Mouse (Mus musculus): ENCODE data around the gene Ogfod2. TPM values are rescaled to one million over a fixed set of nuclear protein-coding genes. Genes with fewer than 3 reads are reported as not detected.

Ogfod2 gene
- polyA plus RNA-seq, 1 experiment from 2014 or later: 30.3 TPM

DNA sequence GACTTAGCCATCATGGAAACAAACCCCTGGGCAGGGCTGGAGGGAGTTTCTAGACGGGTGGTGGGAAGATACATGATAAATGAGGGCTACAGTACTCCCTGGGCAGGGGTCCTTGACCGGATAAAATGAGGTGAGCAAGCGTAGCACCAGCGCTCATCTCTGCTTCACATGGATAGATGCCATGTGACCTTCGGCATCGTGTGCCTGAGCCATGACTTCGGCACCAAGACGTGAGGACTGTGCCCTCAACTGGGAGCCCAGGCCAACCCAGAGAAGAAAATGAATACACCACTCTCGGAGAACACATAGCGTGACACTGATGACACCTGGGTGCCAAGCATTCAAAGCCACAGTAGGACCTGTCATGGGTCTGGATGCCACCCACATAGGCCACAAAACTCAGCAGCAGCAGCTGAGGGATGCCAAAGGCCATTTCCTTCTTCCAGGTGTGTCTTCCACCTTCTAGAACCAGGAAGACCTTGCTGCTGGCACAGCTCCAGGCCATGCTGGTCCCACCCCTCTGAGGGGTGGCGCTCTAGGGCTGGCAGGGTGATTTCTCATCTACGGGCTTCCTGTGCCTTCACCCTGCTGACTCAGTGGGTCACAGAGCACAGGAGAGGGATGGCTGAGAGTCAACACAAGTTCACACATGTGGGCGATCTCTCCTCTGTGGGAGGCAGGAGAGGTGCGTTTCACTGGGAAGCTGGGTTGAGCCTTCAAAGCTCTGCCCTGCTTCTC is 28.1 kb upstream of the Ogfod2 start:
- TF ChIP-seq CTCF (IDR thresholded peaks at IDR 0.05; ENCODE audit: low read depth): no peak
- Histone ChIP-seq H3K36me3 (ENCODE audit: insufficient read depth, low read length) (no peaks in the 10 kb centered on the region), H3K4me3 (replicated peaks; ENCODE audit: low read depth, low read length) (no peak overlapping the region), H3K4me1 (replicated peaks; ENCODE audit: insufficient read depth, low read length) (no peaks in the 10 kb centered on the region), H3K27ac (no peak overlapping the region), H3K27me3 (ENCODE audit: insufficient read depth, low read length) (no peaks in the 10 kb centered on the region), H3K4me2 (ENCODE audit: low read length) (no peak overlapping the region), H3K9ac (ENCODE audit: low read depth, low read length) (no peak overlapping the region), H3K9me3 (replicated peaks; ENCODE audit: low read length) (no peaks in the 10 kb centered on the region)
- DNase-seq (ENCODE audit: low spot score) (no peak), ATAC-seq (replicated peaks; ENCODE audit: low FRiP score, low read depth) (no peak; the same call in 1 of the 2 replicates)
- WGBS: 62% methylated on average over 14 of the region's 14 CpGs

DNA sequence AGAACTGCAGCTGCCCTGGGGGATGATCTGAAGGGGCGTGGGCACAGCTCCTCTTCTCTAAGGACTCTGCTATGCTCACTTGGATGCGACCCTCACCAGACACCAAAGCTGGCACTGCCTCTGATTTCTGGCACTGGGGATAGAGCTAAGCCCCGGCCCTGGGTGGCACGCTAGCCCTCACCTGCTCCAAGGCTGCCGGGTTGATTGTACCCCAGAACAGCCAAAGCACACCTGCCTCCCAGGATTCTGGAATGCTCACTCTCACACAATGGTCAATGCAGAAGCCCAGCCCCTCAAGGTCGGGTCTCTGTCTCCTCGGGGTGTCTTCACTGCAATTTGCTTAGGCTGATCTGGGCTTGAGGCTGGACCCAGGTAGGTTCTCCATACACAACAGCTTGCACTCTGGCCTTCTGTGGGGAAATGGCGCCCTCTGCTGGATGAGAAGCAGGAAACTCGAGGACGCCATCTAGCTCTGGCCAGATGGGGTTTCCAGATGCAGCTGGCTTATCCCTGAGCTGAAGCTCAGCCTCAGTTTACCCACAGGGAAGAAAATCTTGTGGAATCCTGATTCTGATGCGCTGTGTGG is 27.4 kb upstream of the Ogfod2 start:
- no peak overlapping the region for H3K27ac ChIP-seq
- H3K4me2 ChIP-seq (ENCODE audit: low read length): no peak overlapping the region
- TF ChIP-seq CTCF (IDR thresholded peaks at IDR 0.05; ENCODE audit: low read depth): peak; percentile 99
- DNase-seq (ENCODE audit: low spot score): peak; percentile 89
- no peak overlapping the region for H3K9ac ChIP-seq (ENCODE audit: low read depth, low read length)
- H3K9me3 ChIP-seq (replicated peaks; ENCODE audit: low read length): no peaks in the 10 kb centered on the region
- H3K27me3 ChIP-seq (ENCODE audit: insufficient read depth, low read length): no peaks in the 10 kb centered on the region
- H3K36me3 ChIP-seq (ENCODE audit: insufficient read depth, low read length): no peaks in the 10 kb centered on the region
- no peaks in the 10 kb centered on the region for H3K4me1 ChIP-seq (replicated peaks; ENCODE audit: insufficient read depth, low read length)
- ATAC-seq (replicated peaks; ENCODE audit: low FRiP score, low read depth): peak; percentile 43; the same call in 1 of the 2 replicates
- no peak overlapping the region for H3K4me3 ChIP-seq (replicated peaks; ENCODE audit: low read depth, low read length)
- 42% methylated on average over 11 of the region's 11 CpGs for WGBS

DNA sequence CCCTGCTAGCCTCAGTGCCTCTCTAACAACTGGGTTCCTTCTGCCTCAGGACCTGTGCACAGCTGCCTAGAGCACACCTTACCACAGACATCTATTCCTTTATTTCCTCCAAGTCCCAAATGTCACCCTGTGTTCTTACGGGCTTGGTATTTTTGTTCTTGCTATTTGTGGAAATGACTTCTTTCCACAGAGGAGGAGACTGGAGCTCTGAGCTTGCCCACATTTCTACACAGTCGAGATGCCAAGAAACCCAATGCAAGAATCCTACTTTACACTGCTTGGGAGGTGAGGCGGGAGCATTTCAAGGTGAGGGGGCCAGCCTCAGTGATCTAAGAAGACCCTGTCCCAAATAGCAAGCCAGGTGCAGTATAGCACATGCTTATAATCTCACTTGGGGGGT is 26.6 kb upstream of the Ogfod2 start:
- no peak overlapping the region for H3K27ac ChIP-seq
- no peaks in the 10 kb centered on the region for H3K27me3 ChIP-seq (ENCODE audit: insufficient read depth, low read length)
- no peaks in the 10 kb centered on the region for H3K36me3 ChIP-seq (ENCODE audit: insufficient read depth, low read length)
- ATAC-seq (replicated peaks; ENCODE audit: low FRiP score, low read depth) (no peak), DNase-seq (ENCODE audit: low spot score) (no peak)
- WGBS: 77% methylated on average over 3 of the region's 3 CpGs
- H3K9ac ChIP-seq (ENCODE audit: low read depth, low read length): no peak overlapping the region
- TF ChIP-seq CTCF (IDR thresholded peaks at IDR 0.05; ENCODE audit: low read depth): no peak
- no peak overlapping the region for H3K4me2 ChIP-seq (ENCODE audit: low read length)
- H3K9me3 ChIP-seq (replicated peaks; ENCODE audit: low read length): no peaks in the 10 kb centered on the region
- no peaks in the 10 kb centered on the region for H3K4me1 ChIP-seq (replicated peaks; ENCODE audit: insufficient read depth, low read length)
- H3K4me3 ChIP-seq (replicated peaks; ENCODE audit: low read depth, low read length): no peak overlapping the region

DNA sequence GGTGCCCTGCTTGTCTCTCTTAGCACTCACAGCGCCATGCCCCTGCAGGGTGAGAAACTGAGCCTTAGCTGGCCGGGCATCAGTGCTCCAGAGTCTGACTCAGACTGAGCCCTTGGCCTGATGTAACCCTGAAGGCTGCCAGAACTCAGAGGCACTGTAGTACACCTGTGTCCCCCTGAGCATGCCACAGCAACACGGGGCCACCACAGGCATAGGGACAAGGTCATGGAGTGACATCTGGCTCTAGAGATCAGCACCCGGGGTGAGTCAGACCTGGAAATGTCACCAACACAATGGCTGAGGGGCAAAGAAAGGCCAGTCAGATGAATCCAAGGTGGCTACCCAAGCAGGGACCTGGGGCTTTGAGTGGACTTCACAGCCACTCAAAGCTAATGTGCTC is 25.2 kb upstream of the Ogfod2 start:
- H3K4me1 ChIP-seq (replicated peaks; ENCODE audit: insufficient read depth, low read length): no peaks in the 10 kb centered on the region
- no peaks in the 10 kb centered on the region for H3K27me3 ChIP-seq (ENCODE audit: insufficient read depth, low read length)
- no peak overlapping the region for H3K27ac ChIP-seq
- TF ChIP-seq CTCF (IDR thresholded peaks at IDR 0.05; ENCODE audit: low read depth): no peak
- DNase-seq (ENCODE audit: low spot score) (no peak), ATAC-seq (replicated peaks; ENCODE audit: low FRiP score, low read depth) (no peak)
- H3K9ac ChIP-seq (ENCODE audit: low read depth, low read length): no peak overlapping the region
- no peak overlapping the region for H3K4me2 ChIP-seq (ENCODE audit: low read length)
- no peaks in the 10 kb centered on the region for H3K36me3 ChIP-seq (ENCODE audit: insufficient read depth, low read length)
- no peaks in the 10 kb centered on the region for H3K9me3 ChIP-seq (replicated peaks; ENCODE audit: low read length)
- WGBS: 84% methylated on average over 4 of the region's 4 CpGs
- no peak overlapping the region for H3K4me3 ChIP-seq (replicated peaks; ENCODE audit: low read depth, low read length)

DNA sequence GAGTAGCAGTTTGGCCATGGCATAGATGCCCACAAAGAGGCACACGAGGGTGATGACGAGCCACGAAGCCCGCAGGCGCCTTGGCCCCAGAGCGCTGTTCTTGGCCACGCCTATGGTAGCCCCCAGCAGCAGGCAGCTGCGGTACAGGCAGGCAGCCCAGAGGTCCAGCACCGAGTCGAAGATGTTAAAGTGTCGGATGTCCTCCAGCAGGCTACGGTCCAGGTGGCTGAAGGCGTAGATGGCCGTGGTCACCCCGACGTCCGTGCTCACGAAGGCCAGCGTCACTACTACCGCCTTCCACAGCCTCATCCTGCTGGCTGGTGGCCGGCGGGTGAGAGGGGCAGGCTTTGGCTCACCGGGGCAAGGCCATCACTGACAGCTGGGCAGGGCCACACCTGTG is 22.2 kb upstream of the Ogfod2 start:
- Histone ChIP-seq H3K27me3 (ENCODE audit: insufficient read depth, low read length) (no peaks in the 10 kb centered on the region), H3K4me3 (replicated peaks; ENCODE audit: low read depth, low read length) (no peak overlapping the region), H3K27ac (no peak overlapping the region), H3K4me1 (replicated peaks; ENCODE audit: insufficient read depth, low read length) (0 out of 2 replicates have a peak, but pooled peaks cover under 1% of the 10 kb centered on the region), H3K4me2 (ENCODE audit: low read length) (no peak overlapping the region), H3K9ac (ENCODE audit: low read depth, low read length) (no peak overlapping the region), H3K36me3 (ENCODE audit: insufficient read depth, low read length) (no peaks in the 10 kb centered on the region), H3K9me3 (replicated peaks; ENCODE audit: low read length) (no peaks in the 10 kb centered on the region)
- no peak for DNase-seq (ENCODE audit: low spot score)
- ATAC-seq (replicated peaks; ENCODE audit: low FRiP score, low read depth): no peak
- 81% methylated on average over 23 of the region's 23 CpGs for WGBS
- no peak for TF ChIP-seq CTCF (IDR thresholded peaks at IDR 0.05; ENCODE audit: low read depth)

DNA sequence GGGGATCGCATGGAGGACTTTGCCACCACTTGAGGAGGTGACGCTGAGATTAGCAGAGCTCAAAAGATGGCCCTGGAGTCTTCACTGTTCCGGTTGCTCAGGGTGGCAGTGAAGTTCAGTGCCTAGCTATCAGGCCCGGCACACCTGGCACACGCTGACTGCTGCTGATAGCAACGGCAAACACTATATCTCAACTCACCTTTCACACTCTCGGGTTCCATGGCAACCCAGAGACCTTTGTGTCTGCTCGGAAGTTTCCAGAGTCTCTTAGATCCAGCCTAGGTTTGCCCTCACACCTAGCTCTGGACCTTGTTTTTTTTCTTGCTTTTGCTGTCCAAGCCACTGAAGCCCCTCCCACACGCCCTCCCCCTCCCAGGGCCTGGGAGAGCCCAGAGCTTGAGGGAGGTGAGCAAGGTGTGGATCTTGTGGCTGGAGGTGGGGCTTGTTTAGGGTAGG is 20.1 kb upstream of the Ogfod2 start:
- ATAC-seq (replicated peaks; ENCODE audit: low FRiP score, low read depth): no peak
- no peak overlapping the region for H3K4me2 ChIP-seq (ENCODE audit: low read length)
- WGBS: 61% methylated on average over 9 of the region's 9 CpGs

More for the DNA sequence above, 20.1 kb upstream of the Ogfod2 start:
- H3K9ac ChIP-seq (ENCODE audit: low read depth, low read length): no peak overlapping the region
- no peaks in the 10 kb centered on the region for H3K36me3 ChIP-seq (ENCODE audit: insufficient read depth, low read length)
- no peak for DNase-seq (ENCODE audit: low spot score)
- H3K27ac ChIP-seq: no peak overlapping the region
- TF ChIP-seq CTCF (IDR thresholded peaks at IDR 0.05; ENCODE audit: low read depth): no peak
- H3K27me3 ChIP-seq (ENCODE audit: insufficient read depth, low read length): no peaks in the 10 kb centered on the region
- no peak overlapping the region for H3K4me3 ChIP-seq (replicated peaks; ENCODE audit: low read depth, low read length)
- H3K9me3 ChIP-seq (replicated peaks; ENCODE audit: low read length): no peaks in the 10 kb centered on the region
- 0 out of 2 replicates have a peak, but pooled peaks cover 6% of the 10 kb centered on the region for H3K4me1 ChIP-seq (replicated peaks; ENCODE audit: insufficient read depth, low read length)
